Mouse (Mus musculus): ENCODE results near the gene Ptpa. TPM values are rescaled to one million over a fixed set of nuclear protein-coding genes. Genes with fewer than 3 reads are reported as not detected.

The Ptpa gene
- polyA plus RNA-seq, 1 experiment from 2014 or later: 62.8 TPM

GRCm38 (mm10) chr2:30436809-30437208 lies 21.0 kb downstream of the Ptpa start:
- Histone ChIP-seq H3K9ac (ENCODE audit: low read depth, low read length) (no peak overlapping the region), H3K36me3 (ENCODE audit: control insufficient read depth, insufficient read depth, low read length) (peaks cover 2% of the 10 kb centered on the region; the same call in 1 of the 2 replicates), H3K4me2 (replicated peaks; ENCODE audit: low read depth, low read length) (no peak overlapping the region), H3K4me3 (ENCODE audit: low read depth, low read length) (no peak overlapping the region), H3K4me1 (replicated peaks; ENCODE audit: control insufficient read depth, insufficient read depth, low read length) (peaks cover 8% of the 10 kb centered on the region; the same call in 1 of the 2 replicates), H3K27ac (ENCODE audit: low read depth, low read length) (no peak overlapping the region), H3K27me3 (ENCODE audit: control insufficient read depth, insufficient read depth, low read length) (no peaks in the 10 kb centered on the region), H3K9me3 (ENCODE audit: control insufficient read depth, low read length) (no peaks in the 10 kb centered on the region)
- 82% methylated on average over 4 of the region's 4 CpGs for WGBS
- DNase-seq (ENCODE audit: low spot score) (no peak), ATAC-seq (ENCODE audit: low FRiP score) (no peak)

- no peaks in the 10 kb centered on the region for H3K27me3 ChIP-seq (ENCODE audit: control insufficient read depth, insufficient read depth, low read length)
- no peak overlapping the region for H3K4me2 ChIP-seq (replicated peaks; ENCODE audit: low read depth, low read length)
- H3K9me3 ChIP-seq (ENCODE audit: control insufficient read depth, low read length): no peaks in the 10 kb centered on the region
- no peak overlapping the region for H3K9ac ChIP-seq (ENCODE audit: low read depth, low read length)
- no peak overlapping the region for H3K4me3 ChIP-seq (ENCODE audit: low read depth, low read length)
- 96% methylated on average over 4 of the region's 4 CpGs for WGBS
- ATAC-seq (ENCODE audit: low FRiP score) (no peak), DNase-seq (ENCODE audit: low spot score) (no peak)
- H3K36me3 ChIP-seq (ENCODE audit: control insufficient read depth, insufficient read depth, low read length): peaks cover 2% of the 10 kb centered on the region; the same call in 1 of the 2 replicates
- H3K4me1 ChIP-seq (replicated peaks; ENCODE audit: control insufficient read depth, insufficient read depth, low read length): peaks cover 13% of the 10 kb centered on the region
- no peak overlapping the region for H3K27ac ChIP-seq (ENCODE audit: low read depth, low read length)
These were observed 22.0 kb downstream of the Ptpa start for GRCm38 (mm10) chr2:30437791-30438190.

GRCm38 (mm10) chr2:30439631-30440030 lies 23.8 kb downstream of the Ptpa start:
- no peaks in the 10 kb centered on the region for H3K27me3 ChIP-seq (ENCODE audit: control insufficient read depth, insufficient read depth, low read length)
- H3K4me1 ChIP-seq (replicated peaks; ENCODE audit: control insufficient read depth, insufficient read depth, low read length): peaks cover 15% of the 10 kb centered on the region
- H3K27ac ChIP-seq (ENCODE audit: low read depth, low read length): no peak overlapping the region
- no peak for ATAC-seq (ENCODE audit: low FRiP score)
- WGBS: 93% methylated on average over 6 of the region's 6 CpGs
- H3K4me3 ChIP-seq (ENCODE audit: low read depth, low read length): no peak overlapping the region
- no peak overlapping the region for H3K4me2 ChIP-seq (replicated peaks; ENCODE audit: low read depth, low read length)
- H3K36me3 ChIP-seq (ENCODE audit: control insufficient read depth, insufficient read depth, low read length): peaks cover 2% of the 10 kb centered on the region; the same call in 1 of the 2 replicates
- H3K9me3 ChIP-seq (ENCODE audit: control insufficient read depth, low read length): no peaks in the 10 kb centered on the region
- no peak for DNase-seq (ENCODE audit: low spot score)
- no peak overlapping the region for H3K9ac ChIP-seq (ENCODE audit: low read depth, low read length)

GRCm38 (mm10) chr2:30440211-30440700 lies 24.4 kb downstream of the Ptpa start:
- peak overlapping the region; percentile 98 for H3K27ac ChIP-seq (ENCODE audit: low read depth, low read length)
- no peaks in the 10 kb centered on the region for H3K27me3 ChIP-seq (ENCODE audit: control insufficient read depth, insufficient read depth, low read length)
- H3K4me3 ChIP-seq (ENCODE audit: low read depth, low read length): no peak overlapping the region
- no peak overlapping the region for H3K9ac ChIP-seq (ENCODE audit: low read depth, low read length)
- H3K4me2 ChIP-seq (replicated peaks; ENCODE audit: low read depth, low read length): no peak overlapping the region
- H3K4me1 ChIP-seq (replicated peaks; ENCODE audit: control insufficient read depth, insufficient read depth, low read length): peaks cover 20% of the 10 kb centered on the region
- no peak for DNase-seq (ENCODE audit: low spot score)
- 70% methylated on average over 3 of the region's 3 CpGs for WGBS
- peaks cover 2% of the 10 kb centered on the region; the same call in 1 of the 2 replicates for H3K36me3 ChIP-seq (ENCODE audit: control insufficient read depth, insufficient read depth, low read length)
- no peaks in the 10 kb centered on the region for H3K9me3 ChIP-seq (ENCODE audit: control insufficient read depth, low read length)
- no peak for ATAC-seq (ENCODE audit: low FRiP score)

- Histone ChIP-seq H3K9me3 (ENCODE audit: control insufficient read depth, low read length) (no peaks in the 10 kb centered on the region), H3K4me1 (replicated peaks; ENCODE audit: control insufficient read depth, insufficient read depth, low read length) (peaks cover 25% of the 10 kb centered on the region), H3K27ac (ENCODE audit: low read depth, low read length) (peak overlapping the region; percentile 98), H3K27me3 (ENCODE audit: control insufficient read depth, insufficient read depth, low read length) (no peaks in the 10 kb centered on the region), H3K4me3 (ENCODE audit: low read depth, low read length) (no peak overlapping the region), H3K9ac (ENCODE audit: low read depth, low read length) (peak overlapping the region; percentile 57), H3K36me3 (ENCODE audit: control insufficient read depth, insufficient read depth, low read length) (peaks cover 2% of the 10 kb centered on the region; the same call in 1 of the 2 replicates), H3K4me2 (replicated peaks; ENCODE audit: low read depth, low read length) (peak overlapping the region; percentile 28)
- 24% methylated on average over 12 of the region's 12 CpGs for WGBS
- DNase-seq (ENCODE audit: low spot score) (peak; percentile 89), ATAC-seq (ENCODE audit: low FRiP score) (peak; percentile 17; the same call in 1 of the 2 replicates)
These were observed 25.1 kb downstream of the Ptpa start for GRCm38 (mm10) chr2:30440701-30441517.

- Histone ChIP-seq H3K4me2 (replicated peaks; ENCODE audit: low read depth, low read length) (peak overlapping the region; percentile 28), H3K9me3 (ENCODE audit: control insufficient read depth, low read length) (no peaks in the 10 kb centered on the region), H3K27me3 (ENCODE audit: control insufficient read depth, insufficient read depth, low read length) (no peaks in the 10 kb centered on the region), H3K36me3 (ENCODE audit: control insufficient read depth, insufficient read depth, low read length) (peaks cover 2% of the 10 kb centered on the region; the same call in 1 of the 2 replicates), H3K27ac (ENCODE audit: low read depth, low read length) (peak overlapping the region; percentile 98), H3K4me3 (ENCODE audit: low read depth, low read length) (no peak overlapping the region), H3K4me1 (replicated peaks; ENCODE audit: control insufficient read depth, insufficient read depth, low read length) (peaks cover 25% of the 10 kb centered on the region), H3K9ac (ENCODE audit: low read depth, low read length) (peak overlapping the region; percentile 57)
- ATAC-seq (ENCODE audit: low FRiP score) (peak; percentile 56; the same call in 1 of the 2 replicates), DNase-seq (ENCODE audit: low spot score) (peak; percentile 95)
- 6% methylated on average over 15 of the region's 15 CpGs for WGBS
These were observed 26.0 kb downstream of the Ptpa start for GRCm38 (mm10) chr2:30441518-30442497.

- Histone ChIP-seq H3K4me3 (ENCODE audit: low read depth, low read length) (no peak overlapping the region), H3K4me2 (replicated peaks; ENCODE audit: low read depth, low read length) (peak overlapping the region; percentile 28), H3K9ac (ENCODE audit: low read depth, low read length) (peak overlapping the region; percentile 57), H3K27me3 (ENCODE audit: control insufficient read depth, insufficient read depth, low read length) (no peaks in the 10 kb centered on the region), H3K9me3 (ENCODE audit: control insufficient read depth, low read length) (no peaks in the 10 kb centered on the region), H3K4me1 (replicated peaks; ENCODE audit: control insufficient read depth, insufficient read depth, low read length) (peaks cover 25% of the 10 kb centered on the region), H3K27ac (ENCODE audit: low read depth, low read length) (peak overlapping the region; percentile 98), H3K36me3 (ENCODE audit: control insufficient read depth, insufficient read depth, low read length) (peaks cover 2% of the 10 kb centered on the region; the same call in 1 of the 2 replicates)
- no peak for DNase-seq (ENCODE audit: low spot score)
- no peak for ATAC-seq (ENCODE audit: low FRiP score)
- WGBS: 58% methylated on average over 5 of the region's 5 CpGs
These were observed 26.7 kb downstream of the Ptpa start for GRCm38 (mm10) chr2:30442498-30442890.

- Histone ChIP-seq H3K9ac (ENCODE audit: low read depth, low read length) (no peak overlapping the region), H3K27ac (ENCODE audit: low read depth, low read length) (peak overlapping the region; percentile 37; the same call in 1 of the 2 replicates), H3K36me3 (ENCODE audit: control insufficient read depth, insufficient read depth, low read length) (no peaks in the 10 kb centered on the region; the same call in 1 of the 2 replicates), H3K9me3 (ENCODE audit: control insufficient read depth, low read length) (no peaks in the 10 kb centered on the region), H3K4me3 (ENCODE audit: low read depth, low read length) (no peak overlapping the region), H3K27me3 (ENCODE audit: control insufficient read depth, insufficient read depth, low read length) (no peaks in the 10 kb centered on the region), H3K4me1 (replicated peaks; ENCODE audit: control insufficient read depth, insufficient read depth, low read length) (peaks cover 25% of the 10 kb centered on the region), H3K4me2 (replicated peaks; ENCODE audit: low read depth, low read length) (no peak overlapping the region)
- no peak for DNase-seq (ENCODE audit: low spot score)
- 75% methylated on average over 4 of the region's 4 CpGs for WGBS
- ATAC-seq (ENCODE audit: low FRiP score): no peak
These were observed 27.4 kb downstream of the Ptpa start for GRCm38 (mm10) chr2:30443281-30443680.

Measured in hindbrain, embryonic 11.5 days (tissue).